Mouse (Mus musculus) frontal cortex, adult (tissue): ENCODE data around the gene BC051019.

ENCODE experiments used
- ATAC-seq: cut with Nextera tagmentation; 2 replicates; pipeline ENCODE4 v1.9.2; 2017; ENCODE audit warnings: mild to moderate bottlenecking, moderate library complexity, mixed read lengths; ENCODE audit not compliant: low TSS enrichment

BC051019 gene

DNA sequence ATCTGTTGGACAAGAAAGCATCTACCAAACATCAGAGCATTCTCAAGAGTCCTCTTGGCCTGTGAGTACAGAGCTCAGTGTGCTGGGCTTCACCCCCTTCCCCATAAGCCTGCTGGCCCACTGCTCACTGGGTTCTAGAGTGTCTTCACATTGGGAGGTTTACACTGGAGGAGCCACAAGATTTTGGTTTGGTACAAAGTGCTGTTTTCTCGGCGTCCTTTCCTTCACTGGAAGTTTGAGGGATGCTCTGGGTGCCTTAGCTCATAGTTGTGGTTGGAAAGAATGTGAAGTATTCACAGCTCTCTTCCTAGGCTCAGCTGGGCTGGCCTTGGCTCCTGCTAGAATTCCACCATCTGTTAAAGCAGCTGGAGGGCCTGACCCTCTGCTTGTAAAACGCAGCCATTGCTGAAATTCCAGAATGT is 14.7 kb downstream of the BC051019 start:
- no peak for ATAC-seq

- ATAC-seq = peak; percentile 42
Measured at GRCm38 (mm10) chr7:109707023-109707785, 16.4 kb downstream of the BC051019 start.

DNA sequence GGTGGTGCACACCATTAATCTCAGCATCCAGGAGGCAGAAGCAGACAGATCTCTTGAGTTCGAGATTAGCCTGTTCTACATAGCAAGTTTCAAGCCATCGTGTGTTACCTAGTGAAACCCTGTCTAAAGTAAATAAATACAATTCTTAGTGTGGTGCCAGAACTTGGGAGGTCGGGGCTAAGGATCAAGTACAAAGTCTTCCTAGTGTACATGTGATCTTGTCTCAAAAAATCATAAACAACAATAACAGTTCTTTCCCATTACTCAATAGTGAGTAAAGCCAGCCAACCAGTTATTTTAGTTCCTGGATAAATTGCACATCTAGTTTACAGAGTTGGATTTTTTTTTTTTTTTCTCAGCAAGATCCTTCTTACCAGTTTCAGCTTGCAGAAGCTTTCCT is 19.2 kb downstream of the BC051019 start:
- no peak for ATAC-seq

DNA sequence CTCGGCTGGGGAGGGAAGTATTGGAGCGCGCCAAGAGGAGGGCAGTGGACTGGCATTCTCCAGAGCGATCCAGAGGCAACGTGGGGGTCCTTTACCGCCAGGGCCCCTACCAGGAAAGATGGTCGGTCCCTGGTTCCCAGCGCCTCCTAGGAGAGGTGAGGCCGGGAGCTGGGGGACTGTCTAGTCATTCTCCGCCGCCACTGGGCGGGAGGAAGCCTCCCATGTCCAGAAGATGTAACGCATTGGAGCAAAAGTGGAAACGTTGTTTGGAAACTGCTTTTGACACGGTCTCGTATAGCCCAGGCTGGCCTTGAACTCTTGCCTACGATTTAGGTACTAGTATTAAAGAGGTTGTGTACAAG is 19.7 kb downstream of the BC051019 start:
- ATAC-seq = 0 out of 2 replicates have a peak, but pooled peaks have one; percentile 22

- ATAC-seq = peak; percentile 87
Measured at GRCm38 (mm10) chr7:109703190-109704015, 20.2 kb downstream of the BC051019 start, which contains the start of the genes St5 and Akip1. TSS of gene St5 (minus strand) at chr7:109703605. TSS of gene Akip1 (plus strand) at chr7:109703690.

GRCm38 (mm10) chr7:109702721-109703120 is 20.9 kb downstream of the BC051019 start:
- ATAC-seq = no peak

- ATAC-seq = no peak
Measured at GRCm38 (mm10) chr7:109700213-109700612, 23.4 kb downstream of the BC051019 start.

DNA sequence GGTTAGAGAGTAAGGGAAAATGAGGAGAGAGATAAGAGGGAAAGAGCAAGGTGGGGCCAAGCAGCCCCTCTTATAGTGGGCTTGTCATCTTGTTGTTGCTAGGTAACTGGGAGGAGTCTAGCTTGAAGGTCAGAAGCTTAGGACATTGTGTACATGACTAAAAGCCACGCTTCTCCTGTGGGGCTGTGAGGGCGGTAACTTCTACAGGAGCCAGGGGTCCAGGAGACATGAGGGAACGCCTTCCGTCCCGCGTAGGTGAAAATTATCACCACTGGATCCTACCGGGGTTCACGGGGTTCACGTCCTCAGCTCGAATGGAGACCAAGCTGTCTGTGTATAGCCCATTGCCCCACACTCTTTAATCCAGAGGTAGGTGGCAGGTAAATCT is 28.3 kb downstream of the BC051019 start:
- no peak for ATAC-seq

- ATAC-seq = no peak
Measured at GRCm38 (mm10) chr7:109694576-109695338, 28.9 kb downstream of the BC051019 start.

- ATAC-seq = no peak
Measured at GRCm38 (mm10) chr7:109690961-109691360, 32.7 kb downstream of the BC051019 start.

GRCm38 (mm10) chr7:109690101-109690500 is 33.5 kb downstream of the BC051019 start:
- ATAC-seq = no peak

GRCm38 (mm10) chr7:109686585-109687128 is 37.0 kb downstream of the BC051019 start:
- no peak for ATAC-seq

DNA sequence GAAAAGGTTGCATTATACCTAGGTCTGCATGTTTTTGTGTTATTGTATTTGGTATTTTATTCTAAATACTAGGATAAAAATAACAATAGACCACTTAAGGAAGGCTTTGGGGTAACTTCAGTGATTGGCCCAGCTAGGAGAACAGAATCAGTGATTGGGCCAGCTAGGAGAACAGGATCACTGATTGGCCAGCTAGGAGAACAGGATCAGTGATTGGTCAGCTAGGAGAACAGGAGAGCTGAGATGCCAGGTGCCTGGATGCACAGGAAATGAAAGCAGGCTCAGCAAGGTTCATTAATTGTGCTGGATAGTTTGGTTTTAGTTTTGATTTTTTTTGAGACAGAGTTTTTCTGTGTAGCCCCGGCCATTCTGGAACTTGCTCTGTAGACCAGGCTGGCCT is 42.8 kb downstream of the BC051019 start:
- no peak for ATAC-seq

GRCm38 (mm10) chr7:109680284-109680683 is 43.4 kb downstream of the BC051019 start:
- ATAC-seq = no peak

DNA sequence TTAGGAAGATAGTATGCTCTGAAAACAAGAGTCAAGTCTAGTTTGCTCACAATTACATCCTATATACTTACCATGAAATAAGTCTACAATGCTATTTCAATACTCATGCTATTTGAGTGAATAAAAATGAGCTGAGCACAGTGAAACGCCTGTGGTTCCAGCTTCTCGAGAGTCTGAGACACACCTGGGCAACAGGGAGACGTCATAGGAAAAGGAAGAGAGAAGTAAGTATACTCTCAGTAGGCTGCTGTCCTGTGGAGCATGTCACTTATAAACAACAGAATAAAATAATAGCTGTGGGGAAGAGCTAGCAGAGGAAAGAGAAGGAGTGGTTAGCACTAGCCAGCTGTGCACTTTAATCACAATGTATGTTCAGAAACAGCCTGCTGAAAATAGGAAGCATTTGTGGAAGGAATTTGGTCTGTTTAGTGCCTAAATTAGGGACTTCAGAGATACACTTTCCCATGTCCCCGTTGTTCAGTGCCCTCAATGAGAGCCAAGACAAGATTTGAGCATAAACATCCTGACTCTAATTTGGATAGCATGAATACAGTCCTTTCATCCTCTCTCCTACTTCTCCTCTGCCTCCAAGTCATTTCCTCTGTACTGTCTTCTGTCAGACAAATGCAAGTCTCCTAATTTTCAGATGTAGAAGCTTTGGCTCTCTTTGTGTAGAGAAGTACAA is 48.6 kb downstream of the BC051019 start:
- no peak for ATAC-seq

DNA sequence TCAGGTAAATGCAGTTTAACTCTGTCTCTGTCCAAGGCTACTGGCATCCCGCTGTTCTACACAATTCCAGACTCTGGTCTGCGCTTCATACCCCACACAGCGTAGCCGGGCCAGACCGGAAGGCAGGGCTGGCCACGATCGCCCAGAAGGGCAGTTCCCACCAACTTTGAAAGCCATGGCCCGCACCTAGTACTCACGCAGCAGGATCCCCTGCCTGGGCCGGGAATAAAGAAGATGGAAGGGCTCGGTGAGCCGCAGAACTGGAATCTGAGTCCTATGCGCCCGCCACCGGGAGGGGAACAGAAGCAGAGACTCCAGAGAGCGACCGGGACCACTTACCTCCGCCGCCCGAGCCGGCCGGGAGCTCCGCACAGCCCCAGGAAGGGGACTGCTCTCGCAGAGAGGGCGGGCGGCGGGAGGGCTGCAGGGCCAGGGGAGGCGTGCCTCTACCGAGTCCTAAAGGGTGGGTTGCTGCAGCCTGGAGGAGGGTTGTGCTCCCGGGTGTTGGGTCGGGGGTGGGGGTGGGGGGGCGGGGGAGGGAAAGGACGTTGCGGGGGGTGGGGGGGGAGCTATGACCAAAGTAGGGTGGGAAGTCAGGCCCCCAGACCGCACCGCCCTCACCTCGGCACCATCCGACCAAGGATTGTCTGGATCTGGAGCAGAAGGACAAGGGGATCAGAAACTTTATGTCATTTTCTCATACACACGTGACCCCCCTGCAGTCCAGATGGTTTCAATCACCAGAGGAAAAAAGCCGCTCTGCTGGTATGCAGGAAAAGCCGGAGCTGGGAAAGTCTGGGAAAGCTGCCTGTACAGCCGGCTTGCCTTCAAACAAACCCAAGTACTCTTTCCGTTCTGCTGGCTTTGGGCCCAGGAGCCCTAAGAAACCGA is 51.8 kb downstream of the BC051019 start:
- ATAC-seq = peak; percentile 80

- ATAC-seq = no peak
Measured at GRCm38 (mm10) chr7:109669426-109670170, 54.1 kb downstream of the BC051019 start.

GRCm38 (mm10) chr7:109666664-109667063 is 57.0 kb downstream of the BC051019 start:
- no peak for ATAC-seq

DNA sequence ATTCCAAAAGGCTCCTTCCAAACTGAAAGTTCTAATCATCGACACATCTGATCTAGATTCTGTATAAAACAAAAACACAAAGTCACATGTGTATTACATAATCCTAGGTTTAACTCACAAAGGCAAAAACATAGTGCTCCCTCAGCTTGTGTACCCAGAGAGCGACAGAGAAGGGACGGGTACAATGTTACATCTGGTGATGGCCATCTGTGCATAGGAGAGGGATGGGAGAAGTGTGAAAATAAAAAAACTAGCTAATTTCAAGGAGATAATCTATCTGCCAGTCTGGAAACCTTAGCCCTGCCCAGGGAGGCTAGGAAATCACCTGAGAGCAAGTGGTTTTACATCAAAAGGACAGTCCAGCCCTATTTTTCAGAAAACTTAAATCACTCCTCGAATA is 61.0 kb downstream of the BC051019 start:
- ATAC-seq = peak; percentile 31; the same call in 1 of the 2 replicates
